Mouse (Mus musculus) bone marrow, adult 2 months (tissue): ENCODE measurements around the gene Fbxo10.

Source experiments
- CTCF ChIP-seq: fragments of 200-500 bp; IDR thresholded peaks from 2 replicates; pipeline ENCODE4 v1.5.1; 2011; ENCODE audit warnings: low read length, control low read depth; ENCODE audit not compliant: control insufficient read depth, insufficient read depth
- POLR2A ChIP-seq: fragments of 200-500 bp; IDR thresholded peaks from 2 replicates; pipeline ENCODE4 v1.6.1; 2011; ENCODE audit warnings: low read depth, mild to moderate bottlenecking, control low read depth, low read length, borderline replicate concordance; ENCODE audit not compliant: control insufficient read depth

DNA sequence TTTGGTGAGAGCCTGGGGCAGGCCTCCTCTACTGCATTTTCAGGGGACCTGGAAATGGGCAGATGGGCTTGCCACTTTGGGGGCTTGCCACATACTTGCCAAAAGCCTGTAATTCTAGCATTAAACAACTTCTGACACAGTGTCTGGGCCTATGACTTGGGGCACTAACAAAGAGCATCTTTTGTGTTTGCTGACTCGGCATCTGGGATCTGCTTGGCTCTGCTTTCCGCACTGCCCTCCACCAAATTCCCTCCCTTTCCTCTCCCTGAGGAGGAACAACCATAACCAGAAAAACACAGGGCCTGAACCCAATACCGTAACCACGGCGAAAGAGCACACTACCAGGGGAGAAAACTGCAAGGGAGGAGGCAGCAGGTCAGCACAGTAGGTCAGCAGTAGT is 93.8 kb downstream of the Fbxo10 start:
- TF ChIP-seq POLR2A = no peak
- TF ChIP-seq CTCF = no peak
